Mouse (Mus musculus) heart, adult 11 months (tissue): Measurements from ENCODE around the gene Ces1c.

Source experiments
- DNase-seq: peaks from one replicate; pipeline ENCODE4 v3.0.0; 2022

Gene Ces1c

GRCm38 (mm10) chr8:93131233-93131980, at the start of gene Ces1c:
Gene Ces1c, minus strand, starts transcription at chr8:93131283.
- no peak for DNase-seq

- DNase-seq: peak; percentile 96
These were observed 49.6 kb upstream of the Ces1c start for GRCm38 (mm10) chr8:93180581-93181129.

GRCm38 (mm10) chr8:93176593-93176992, 45.5 kb upstream of the Ces1c start:
- peak; percentile 83 for DNase-seq

- peak; percentile 60 for DNase-seq
These were observed 43.5 kb upstream of the Ces1c start for GRCm38 (mm10) chr8:93174554-93174953.

- peak; percentile 97 for DNase-seq
These were observed 40.9 kb upstream of the Ces1c start for GRCm38 (mm10) chr8:93171846-93172590.

GRCm38 (mm10) chr8:93163363-93163762, 32.3 kb upstream of the Ces1c start:
- peak; percentile 39 for DNase-seq

GRCm38 (mm10) chr8:93151401-93151800, 20.3 kb upstream of the Ces1c start:
- peak; percentile 46 for DNase-seq

GRCm38 (mm10) chr8:93147331-93147730, 16.2 kb upstream of the Ces1c start:
- no peak for DNase-seq

DNA sequence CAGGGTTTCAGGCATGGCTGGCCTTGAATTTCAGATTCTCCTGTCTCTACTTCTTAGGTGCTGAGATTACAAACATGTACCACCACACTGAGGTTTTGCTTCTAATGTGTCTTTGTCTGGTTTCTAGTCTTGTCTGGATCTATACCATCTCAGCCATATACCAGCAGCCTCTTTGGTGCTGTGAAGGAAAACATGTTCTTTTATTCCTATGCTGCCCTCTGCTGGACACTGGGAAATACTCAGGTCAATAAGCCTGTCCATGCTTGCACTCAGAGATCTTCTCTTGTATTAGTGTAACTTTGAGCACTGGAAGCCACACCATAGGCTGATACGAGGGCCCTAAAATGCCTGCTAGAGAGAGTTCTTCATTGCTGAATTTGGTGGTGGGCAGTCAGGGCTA, 9.6 kb upstream of the Ces1c start:
- DNase-seq: peak; percentile 86

DNA sequence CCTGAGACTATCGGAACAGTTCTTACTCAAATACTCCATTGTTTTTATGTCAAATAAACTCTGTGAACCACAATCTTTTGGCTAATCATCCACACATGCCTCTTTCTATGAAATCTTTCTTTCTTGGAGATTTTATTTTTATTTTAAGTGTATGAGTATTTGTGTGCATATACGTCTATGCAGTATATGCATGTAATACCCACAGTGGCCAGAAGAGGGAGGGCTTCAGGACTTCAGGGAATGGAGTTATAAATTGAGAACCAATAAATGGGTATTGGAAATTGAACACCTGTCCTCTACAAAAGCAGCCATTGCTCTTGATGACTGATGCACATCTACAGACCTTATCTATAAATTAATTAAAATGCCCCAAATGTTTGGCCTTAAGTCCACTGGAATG, 1.1 kb upstream of the Ces1c start:
- DNase-seq: no peak

DNA sequence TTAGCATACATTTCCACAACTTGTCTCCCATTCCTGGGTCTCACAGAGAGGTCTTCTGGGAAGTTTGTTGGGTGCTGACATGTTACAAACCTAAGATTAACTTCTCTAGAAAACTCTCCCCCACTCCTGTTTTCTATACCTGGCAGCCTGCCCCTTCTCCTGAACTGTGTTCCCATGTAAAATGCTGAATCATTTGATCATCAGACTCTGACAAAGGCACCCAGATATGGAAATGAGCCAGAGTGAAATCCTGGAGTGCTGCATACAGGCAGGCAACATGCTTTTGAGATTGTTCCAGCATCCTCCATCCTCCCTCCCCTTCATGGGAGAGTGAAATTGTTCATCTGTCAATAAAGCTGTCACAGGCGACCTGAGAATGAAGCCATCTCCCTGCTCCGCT, 4.6 kb downstream of the Ces1c start:
- DNase-seq: no peak

- no peak for DNase-seq
These were observed 9.1 kb downstream of the Ces1c start for GRCm38 (mm10) chr8:93122005-93122404.

GRCm38 (mm10) chr8:93095376-93095775, 35.7 kb downstream of the Ces1c start:
- peak; percentile 80 for DNase-seq

GRCm38 (mm10) chr8:93091324-93091723, 39.8 kb downstream of the Ces1c start:
- peak; percentile 12 for DNase-seq

- DNase-seq: peak; percentile 13
These were observed 42.4 kb downstream of the Ces1c start for GRCm38 (mm10) chr8:93088686-93089122.

DNA sequence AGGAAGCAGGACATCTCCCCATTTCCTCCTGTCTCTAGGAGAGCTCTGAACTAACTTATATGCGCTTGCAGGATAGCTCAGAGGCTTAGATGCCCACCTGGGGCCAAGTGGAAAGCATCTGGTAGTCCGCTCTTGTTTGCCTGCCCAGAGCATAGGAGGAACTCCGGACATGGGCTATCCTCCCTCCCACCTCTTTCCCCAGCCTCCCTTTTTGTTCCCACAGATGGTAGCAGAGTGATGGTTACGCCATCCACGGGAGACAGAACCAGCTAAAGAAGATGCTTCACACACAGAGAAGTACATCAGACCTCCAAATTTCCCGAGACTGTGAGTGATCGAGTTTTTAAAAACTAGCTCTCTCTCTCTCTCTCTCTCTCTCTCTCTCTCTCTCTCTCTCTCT, 42.9 kb downstream of the Ces1c start:
- peak; percentile 7 for DNase-seq

- DNase-seq: peak; percentile 30
These were observed 51.2 kb downstream of the Ces1c start, which contains the start of gene Ces1b for GRCm38 (mm10) chr8:93079887-93080286. Gene Ces1b, minus strand, starts transcription at chr8:93080017.

- peak; percentile 90 for DNase-seq
These were observed 55.8 kb downstream of the Ces1c start for GRCm38 (mm10) chr8:93075251-93075650.

DNA sequence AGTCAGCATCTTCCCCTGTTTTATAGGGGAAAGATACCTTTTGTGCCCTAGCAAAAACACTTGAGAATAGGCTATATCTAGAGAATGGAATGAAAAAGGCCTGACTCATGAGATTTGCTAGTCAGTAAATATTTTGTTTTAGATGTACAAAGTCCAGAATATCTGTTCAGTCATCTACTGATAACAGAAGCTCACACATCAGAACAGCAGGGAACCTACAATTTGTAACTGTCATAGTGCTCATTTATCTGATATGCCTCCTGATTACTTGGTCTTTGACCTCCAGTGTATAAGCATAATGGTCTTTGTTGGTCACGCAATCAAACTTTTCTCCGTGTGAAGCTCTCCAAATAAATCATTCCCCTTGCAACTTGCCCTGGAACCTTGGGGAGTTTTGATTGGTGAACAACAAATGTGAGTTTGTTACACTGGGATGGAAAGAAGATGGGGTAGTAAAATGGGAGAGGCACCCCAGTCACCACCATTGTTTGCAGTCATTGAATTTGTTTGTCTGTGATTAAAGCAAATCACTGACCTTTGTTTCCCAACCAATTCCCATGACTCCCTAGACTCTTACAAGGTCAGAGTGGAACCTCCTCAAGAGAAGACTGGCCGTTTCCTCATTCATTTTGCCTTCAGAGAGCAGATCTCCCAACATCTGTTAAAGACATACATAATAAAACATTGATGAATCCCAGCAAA, 67.5 kb downstream of the Ces1c start:
- no peak for DNase-seq

GRCm38 (mm10) chr8:93059185-93059584, 71.9 kb downstream of the Ces1c start:
- DNase-seq: no peak

DNA sequence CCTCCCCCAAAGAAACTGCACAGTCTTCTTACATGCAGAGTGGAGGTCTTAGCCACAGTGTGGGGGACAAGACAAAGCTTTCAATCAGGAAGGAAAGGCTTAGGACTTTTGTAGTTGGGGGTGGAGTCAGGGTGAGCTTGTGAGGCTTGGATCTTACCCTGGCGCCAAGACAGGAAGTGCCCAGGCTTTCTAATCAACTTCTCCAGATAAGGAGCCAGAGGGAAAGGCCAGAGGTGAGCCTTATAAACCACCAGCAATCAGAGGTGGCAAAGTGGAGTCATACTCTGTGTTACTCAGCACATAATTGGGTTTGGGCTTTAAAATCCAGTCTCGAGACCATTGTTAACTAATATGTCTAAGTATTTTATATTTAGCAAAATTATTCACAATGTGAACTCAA, 75.8 kb downstream of the Ces1c start:
- DNase-seq: peak; percentile 66
